9 mouse cellular contexts compared by ENCODE assay signal in the genomic region with DNA sequence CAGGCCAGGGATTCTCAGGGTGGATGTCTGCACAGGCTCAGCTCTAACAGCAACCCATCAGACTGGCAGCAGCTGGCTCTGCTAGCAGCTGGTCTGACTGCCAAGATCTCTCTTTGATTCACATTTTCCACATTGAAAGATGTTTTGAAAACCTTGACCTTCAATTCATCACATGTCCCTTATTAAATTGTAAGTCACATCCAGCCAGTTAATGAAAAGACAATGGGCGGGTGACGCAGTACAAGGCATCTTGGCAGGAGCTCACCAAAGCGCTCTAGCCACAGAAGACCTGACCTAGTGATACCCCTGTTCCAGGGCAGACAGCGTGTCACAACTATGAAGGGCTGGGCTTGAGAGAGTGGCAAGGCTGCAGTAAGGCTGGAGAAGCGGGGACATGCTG. TPM values are rescaled to one million over a fixed set of nuclear protein-coding genes. Genes with fewer than 3 reads are reported as not detected.
DNase-seq lines count a peak whose midpoint lies in the region; ATAC-seq and TF ChIP-seq lines count a peak whose summit lies in the region.
"Had no signal": no experiment of that assay in that cellular context is flagged by ENCODE, and none has a peak within 500 bp of the region (broad histone marks: within the 10 kb centered on the region; RNA-seq: fewer than 3 reads in every experiment).

No protein-coding gene starts in this region.

- TF ChIP-seq EP300 in heart, postnatal 0 days (IDR thresholded peaks at IDR 0.05; ENCODE audit: low read depth): no peak; the same call in 1 of the 2 replicates

- H3K9me3 ChIP-seq in heart, postnatal 0 days (replicated peaks; ENCODE audit: control insufficient read depth, low read length): no peaks in the 10 kb centered on the region

- H3K27me3 ChIP-seq in heart, postnatal 0 days (ENCODE audit: control insufficient read depth, insufficient read depth, low read length): no peaks in the 10 kb centered on the region

- H3K4me1 ChIP-seq in heart, postnatal 0 days (ENCODE audit: control insufficient read depth, insufficient read depth): peaks cover 67% of the 10 kb centered on the region

- peak overlapping the region; percentile 91 for H3K27ac ChIP-seq in heart, postnatal 0 days (ENCODE audit: low read depth)

- H3K36me3 ChIP-seq in heart, postnatal 0 days (replicated peaks; ENCODE audit: control insufficient read depth, insufficient read depth, low read length): no peaks in the 10 kb centered on the region

- no peak overlapping the region for H3K9ac ChIP-seq in heart, postnatal 0 days (replicated peaks; ENCODE audit: low read depth, low read length)

- H3K4me3 ChIP-seq in heart, postnatal 0 days (ENCODE audit: low read depth, low read length): no peak overlapping the region

- no peak overlapping the region for H3K4me2 ChIP-seq in heart, postnatal 0 days (ENCODE audit: low read depth, low read length)

- WGBS in heart, postnatal 0 days: 58% methylated on average over 5 of the region's 5 CpGs

- peak; percentile 27; the same call in 1 of the 2 replicates for ATAC-seq in heart, postnatal 0 days (ENCODE audit: insufficient read depth, low read depth)

- no peak for TF ChIP-seq CTCF in heart, postnatal 0 days (IDR thresholded peaks at IDR 0.05; ENCODE audit: low read depth)

- peak; percentile 23 to 39 for DNase-seq in layer of hippocampus, postnatal 10 days (ENCODE audit: low spot score in 2 of 2)
- no peak for DNase-seq in layer of hippocampus, postnatal 25 days (ENCODE audit: extremely low spot score in 1 of 2, low spot score in 1 of 2)
- DNase-seq in adrenal gland, postnatal 14 days: peak; percentile 88
- peak; percentile 61 for DNase-seq in heart, postnatal 0 days (ENCODE audit: low spot score)
- peak; percentile 59 for DNase-seq in lung, postnatal 14 days
- no peak for DNase-seq in T-cell, adult 2 months (ENCODE audit: low spot score)
- no peak for DNase-seq in cerebellum, adult 9-11 months
- no peak for DNase-seq in layer of hippocampus, adult 9-10 months (ENCODE audit: low spot score)
- DNase-seq: thymus, postnatal 25 days had no signal

RNA-seq across cellular contexts. Expression of a gene that starts 20.4 kb away (rescaled TPM):
- 10 to 100 TPM; 15.3 to 16.1 TPM for total RNA-seq in layer of hippocampus, postnatal 10 days (2021)
- 10 to 100 TPM; 14.7 to 18.3 TPM for total RNA-seq in layer of hippocampus, postnatal 25 days (2021)
- 56.6 and 66.3 TPM in 2 replicates for total RNA-seq in adrenal gland, postnatal 14 days (2021)
- total RNA-seq in heart, postnatal 0 days (2014; rRNA removed; ENCODE audit: low replicate concordance): 105 and 114 TPM in 2 replicates
- 23.1 and 24.0 TPM in 2 replicates for polyA plus RNA-seq in heart, postnatal 0 days (2015; fragmentation: Nextera tagmentation; extraction: Ambion mirVana)

RNA-seq across cellular contexts. Expression of a gene that starts 21.0 kb away (rescaled TPM):
- total RNA-seq in layer of hippocampus, postnatal 10 days (2021): 100 to 1,000 TPM; 128 to 155 TPM
- total RNA-seq in layer of hippocampus, postnatal 25 days (2021): 100 to 1,000 TPM; 114 to 118 TPM
- total RNA-seq in adrenal gland, postnatal 14 days (2021): 126 and 143 TPM in 2 replicates
- total RNA-seq in heart, postnatal 0 days (2014; rRNA removed; ENCODE audit: low replicate concordance): 148 and 152 TPM in 2 replicates
- 50.8 and 53.3 TPM in 2 replicates for polyA plus RNA-seq in heart, postnatal 0 days (2015; fragmentation: Nextera tagmentation; extraction: Ambion mirVana)

Comparison
In these comparisons a context has a peak if more than half of its experiments do, and no peak if none do; other contexts are left out.
1. DNase-seq: peak in layer of hippocampus, postnatal 10 days (2 of 2), adrenal gland, postnatal 14 days (single experiment), heart, postnatal 0 days (single experiment) and lung, postnatal 14 days (single experiment); none in layer of hippocampus, postnatal 25 days (0 of 2), T-cell, adult 2 months (single experiment), cerebellum, adult 9-11 months (single experiment) and layer of hippocampus, adult 9-10 months (single experiment).